Mouse (Mus musculus): ENCODE results near the gene Fbh1. TPM values are rescaled to one million over a fixed set of nuclear protein-coding genes. Genes with fewer than 3 reads are reported as not detected.

Fbh1 gene
- polyA plus RNA-seq (2015; fragmentation: Nextera tagmentation; extraction: Ambion mirVana), result 78.4 and 90.1 TPM in 2 replicates

GRCm38 (mm10) chr2:11777091-11778068 is at the start of gene Fbh1, which contains the start of gene Ankrd16:
TSS of gene Fbh1 (minus strand) at chr2:11777582.
TSS of gene Ankrd16 (plus strand) at chr2:11777876.

GRCm38 (mm10) chr2:11705201-11706025 is 72.0 kb downstream of the Fbh1 start, which contains the start of gene Il15ra:
TSS of gene Il15ra (plus strand) at chr2:11705290.

Other genes with a start within 250 kb of the Fbh1 start
- gene Pfkfb3, start 223.5 kb downstream of the Fbh1 start, polyA plus RNA-seq (2015; fragmentation: Nextera tagmentation; extraction: Ambion mirVana), result 5.5 and 6.5 TPM in 2 replicates
- gene Rbm17, start 173.4 kb downstream of the Fbh1 start, polyA plus RNA-seq (2015; fragmentation: Nextera tagmentation; extraction: Ambion mirVana), result 66.6 and 98.9 TPM in 2 replicates
- not detected in 2 replicates for gene Gm17490, start 151.3 kb downstream of the Fbh1 start, polyA plus RNA-seq (2015; fragmentation: Nextera tagmentation; extraction: Ambion mirVana)
- 0.06 TPM in 1 of 2 replicates, not detected in the other for gene Il2ra, start 134.8 kb downstream of the Fbh1 start, polyA plus RNA-seq (2015; fragmentation: Nextera tagmentation; extraction: Ambion mirVana)
- 4.0 and 5.8 TPM in 2 replicates for gene Il15ra, start 72.3 kb downstream of the Fbh1 start, polyA plus RNA-seq (2015; fragmentation: Nextera tagmentation; extraction: Ambion mirVana)
- gene Ankrd16, start 294 bp upstream of the Fbh1 start, polyA plus RNA-seq (2015; fragmentation: Nextera tagmentation; extraction: Ambion mirVana), result 26.0 and 29.3 TPM in 2 replicates